Mouse (Mus musculus) liver, embryonic 11.5 days (tissue): Measurements from ENCODE around the gene Bach1. TPM values are rescaled to one million over a fixed set of nuclear protein-coding genes. Genes with fewer than 3 reads are reported as not detected.

Experiments used
- ATAC-seq: fragments of 200-750 bp; cut with Nextera tagmentation; replicated peaks from 2 replicates; pipeline ENCODE4 v1.8.0; 2017; ENCODE audit warnings: moderate number of reproducible peaks, mild to moderate bottlenecking, moderate TSS enrichment, moderate library complexity; ENCODE audit not compliant: low FRiP score
- DNase-seq: peaks from one replicate; pipeline ENCODE4 v3.0.0-alpha.2; 2017; ENCODE audit warnings: low spot score
- H3K27ac ChIP-seq: fragments of 300-500 bp; sonication (generic); 2 replicates; pipeline ENCODE4 v1.5.1; 2014; ENCODE audit warnings: mild to moderate bottlenecking, low read depth, low read length, control low read depth
- H3K27me3 ChIP-seq: fragments of 300-500 bp; sonication (generic); replicated peaks from 2 replicates; pipeline ENCODE4 v1.6.1; 2014; ENCODE audit warnings: low read length, mixed read lengths; ENCODE audit not compliant: control insufficient read depth, insufficient read depth
- H3K36me3 ChIP-seq: fragments of 300-500 bp; sonication (generic); 2 replicates; pipeline ENCODE4 v1.6.1; 2014; ENCODE audit warnings: mild to moderate bottlenecking, low read length, moderate library complexity, mixed read lengths; ENCODE audit not compliant: control insufficient read depth, insufficient read depth
- H3K4me1 ChIP-seq: fragments of 300-500 bp; sonication (generic); replicated peaks from 2 replicates; pipeline ENCODE4 v1.6.1; 2014; ENCODE audit warnings: low read length, mixed read lengths; ENCODE audit not compliant: control insufficient read depth, insufficient read depth
- H3K4me2 ChIP-seq: fragments of 300-500 bp; sonication (generic); 2 replicates; pipeline ENCODE4 v1.6.1; 2014; ENCODE audit warnings: mild to moderate bottlenecking, control low read depth, moderate library complexity
- H3K4me3 ChIP-seq: fragments of 300-500 bp; sonication (generic); 2 replicates; pipeline ENCODE4 v1.5.1; 2014; ENCODE audit warnings: low read depth, low read length, control low read depth
- H3K9ac ChIP-seq: fragments of 300-500 bp; sonication (generic); 2 replicates; pipeline ENCODE4 v1.6.1; 2014; ENCODE audit warnings: low read depth, low read length, control low read depth
- H3K9me3 ChIP-seq: fragments of 300-500 bp; sonication (generic); 2 replicates; pipeline ENCODE4 v1.6.1; 2016; ENCODE audit warnings: low read length, inconsistent platforms, mixed read lengths; ENCODE audit not compliant: control insufficient read depth
- WGBS: fragments of 180-500 bp; shearing (Covaris S2); extraction: QIAGEN DNeasy Blood & Tissue Kit; methylation state at CpG from one replicate; pipeline ENCODE4 v1.1.7; 2014; 5-methylcytosine and 5-hydroxymethylcytosine counted together
- polyA plus RNA-seq: library from polyadenylated mRNA; unstranded; fragments of >200 nt; fragmentation: Nextera tagmentation; extraction: Ambion mirVana; gene quantifications from 2 replicates; pipeline ENCODE4 v1.2.1, GENCODE M21; 2014

The Bach1 gene
- polyA plus RNA-seq, 1 experiment from 2014 or later, result 11.1 TPM

DNA sequence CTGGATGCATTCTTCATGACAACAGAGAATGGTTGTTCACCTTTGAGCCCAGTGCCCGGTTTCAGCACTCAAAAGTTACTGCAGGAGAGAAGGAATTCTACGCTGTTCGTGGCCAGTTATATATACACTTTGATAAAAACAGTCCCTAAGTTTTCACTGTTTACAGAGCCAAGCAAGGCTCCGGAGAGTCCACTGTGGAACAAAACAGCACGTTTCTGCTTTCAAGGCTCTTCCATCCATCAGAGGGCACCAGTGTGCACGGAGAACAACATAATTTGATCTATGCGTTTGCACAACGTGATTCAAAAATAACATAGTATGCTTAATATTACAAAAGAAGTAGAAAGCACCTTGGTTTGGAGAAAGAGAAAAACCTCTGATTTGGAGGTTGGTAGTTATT lies 67.2 kb downstream of the Bach1 start:
- Histone ChIP-seq H3K4me1 (no peaks in the 10 kb centered on the region), H3K9ac (no peak overlapping the region), H3K27ac (no peak overlapping the region), H3K27me3 (no peaks in the 10 kb centered on the region), H3K36me3 (no peaks in the 10 kb centered on the region), H3K4me3 (no peak overlapping the region), H3K9me3 (no peaks in the 10 kb centered on the region), H3K4me2 (no peak overlapping the region)
- no peak for DNase-seq
- WGBS, result 69% methylated on average over 8 of the region's 8 CpGs
- no peak for ATAC-seq

DNA sequence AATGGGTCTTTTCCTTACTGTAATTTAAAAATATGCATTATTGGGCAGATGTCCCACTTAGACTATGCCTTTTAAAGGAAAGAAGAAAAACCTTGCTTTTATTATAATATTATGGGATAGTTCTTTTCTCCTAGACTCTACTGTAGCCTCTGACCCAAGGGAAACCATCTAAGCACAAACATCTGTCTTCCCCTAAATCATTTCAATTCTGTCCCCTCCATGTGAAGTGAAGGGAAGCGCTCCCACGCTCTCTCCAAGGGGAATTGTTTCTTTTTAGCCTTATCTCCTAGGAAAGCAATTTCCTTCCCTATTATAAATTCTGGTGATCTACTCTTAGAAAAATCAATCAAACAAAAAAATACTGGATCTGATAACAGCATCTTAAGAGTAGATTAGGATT lies 71.8 kb downstream of the Bach1 start:
- Histone ChIP-seq H3K9ac (no peak overlapping the region), H3K27me3 (no peaks in the 10 kb centered on the region), H3K36me3 (no peaks in the 10 kb centered on the region), H3K4me1 (no peaks in the 10 kb centered on the region), H3K4me3 (no peak overlapping the region), H3K27ac (no peak overlapping the region), H3K9me3 (no peaks in the 10 kb centered on the region), H3K4me2 (no peak overlapping the region)
- DNase-seq (no peak), ATAC-seq (no peak)
- whole genome bisulfite sequencing, result 57% methylated on average over 2 of the region's 2 CpGs

DNA sequence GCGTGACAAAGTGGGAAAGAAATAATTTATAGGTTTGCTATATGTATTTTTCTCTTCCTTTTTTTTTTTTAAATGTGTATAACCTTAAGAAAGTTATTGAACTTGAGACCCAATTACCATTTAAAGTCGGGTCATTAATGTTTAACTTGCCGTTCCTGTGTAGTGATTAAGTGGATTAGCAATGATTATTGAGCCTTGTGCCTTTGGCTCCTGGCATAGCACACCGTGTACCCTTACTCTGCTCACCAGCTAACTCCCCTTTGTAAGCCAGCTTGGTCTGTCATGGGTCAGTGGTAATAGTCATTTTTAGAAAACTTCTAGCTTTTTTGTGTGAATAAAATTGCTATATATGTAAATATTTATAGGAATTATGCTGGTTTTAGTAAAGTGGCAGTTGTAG lies 73.2 kb downstream of the Bach1 start:
- 78% methylated on average over 4 of the region's 4 CpGs for WGBS
- DNase-seq (no peak), ATAC-seq (no peak)
- Histone ChIP-seq H3K9me3 (no peaks in the 10 kb centered on the region), H3K4me2 (no peak overlapping the region), H3K27ac (no peak overlapping the region), H3K27me3 (no peaks in the 10 kb centered on the region), H3K9ac (no peak overlapping the region), H3K4me1 (no peaks in the 10 kb centered on the region), H3K36me3 (no peaks in the 10 kb centered on the region), H3K4me3 (no peak overlapping the region)

- no peak for ATAC-seq
- Histone ChIP-seq H3K4me3 (no peak overlapping the region), H3K9ac (no peak overlapping the region), H3K4me2 (no peak overlapping the region), H3K27ac (no peak overlapping the region), H3K27me3 (no peaks in the 10 kb centered on the region), H3K4me1 (no peaks in the 10 kb centered on the region), H3K36me3 (no peaks in the 10 kb centered on the region), H3K9me3 (no peaks in the 10 kb centered on the region)
- 47% methylated on average over 3 of the region's 3 CpGs for WGBS
- DNase-seq, result no peak
Measured at GRCm38 (mm10) chr16:87774398-87774797, 75.7 kb downstream of the Bach1 start.

DNA sequence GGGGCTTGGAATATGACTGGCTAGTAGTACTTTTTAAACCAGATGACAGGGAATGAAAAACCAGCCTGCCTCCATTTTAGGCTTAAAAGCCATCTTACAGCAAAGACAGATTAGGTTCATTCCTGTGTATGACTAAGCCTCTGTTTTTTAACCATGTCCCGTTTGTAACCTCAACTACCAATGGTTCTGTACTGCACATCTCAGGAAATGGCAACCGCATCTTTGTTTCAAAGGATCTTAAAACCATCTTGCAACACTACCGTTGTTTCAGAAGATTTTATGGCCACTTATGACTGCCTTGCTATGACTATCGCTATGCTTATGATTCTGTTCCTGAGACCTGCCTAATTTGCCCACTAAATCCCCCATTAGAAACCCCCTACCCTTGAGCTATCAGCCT lies 78.6 kb downstream of the Bach1 start:
- Histone ChIP-seq H3K9ac (no peak overlapping the region), H3K27ac (no peak overlapping the region), H3K27me3 (no peaks in the 10 kb centered on the region), H3K9me3 (no peaks in the 10 kb centered on the region), H3K36me3 (no peaks in the 10 kb centered on the region), H3K4me1 (no peaks in the 10 kb centered on the region), H3K4me3 (no peak overlapping the region), H3K4me2 (no peak overlapping the region)
- WGBS, result 80% methylated on average over 4 of the region's 4 CpGs
- DNase-seq (no peak), ATAC-seq (no peak)

- Histone ChIP-seq H3K9me3 (no peaks in the 10 kb centered on the region), H3K4me2 (no peak overlapping the region), H3K36me3 (no peaks in the 10 kb centered on the region), H3K27ac (no peak overlapping the region), H3K4me1 (no peaks in the 10 kb centered on the region), H3K27me3 (no peaks in the 10 kb centered on the region), H3K4me3 (no peak overlapping the region), H3K9ac (no peak overlapping the region)
- DNase-seq, result no peak
- 83% methylated on average over 7 of the region's 7 CpGs for WGBS
- no peak for ATAC-seq
Measured at GRCm38 (mm10) chr16:87781637-87782036, 82.9 kb downstream of the Bach1 start.

Other genes with a start within 250 kb of the Bach1 start
- 37.4 and 42.7 TPM in 2 replicates for gene Usp16, start 244.2 kb upstream of the Bach1 start, polyA plus RNA-seq
- 614 and 690 TPM in 2 replicates for gene Cct8, start 203.1 kb upstream of the Bach1 start, polyA plus RNA-seq
- not detected in 2 replicates for gene Map3k7cl, start 145.6 kb upstream of the Bach1 start, polyA plus RNA-seq